Mouse (Mus musculus) naive thymus-derived CD4-positive, alpha-beta T cell, adult 2 months (primary cell): ENCODE results near the gene Haao.

Source experiments
- DNase-seq: peaks from one replicate; pipeline ENCODE4 v3.0.0-alpha.2; 2011; ENCODE audit warnings: low read depth

Gene Haao

GRCm38 (mm10) chr17:83834120-83834519 lies 13.6 kb downstream of the Haao start:
- no peak for DNase-seq

- DNase-seq, result no peak
Measured at GRCm38 (mm10) chr17:83830616-83831292, 17.0 kb downstream of the Haao start.

- DNase-seq, result no peak
Measured at GRCm38 (mm10) chr17:83829356-83829755, 18.4 kb downstream of the Haao start.

GRCm38 (mm10) chr17:83823835-83824234 lies 23.9 kb downstream of the Haao start:
- no peak for DNase-seq

GRCm38 (mm10) chr17:83821876-83822275 lies 25.9 kb downstream of the Haao start:
- DNase-seq, result no peak

GRCm38 (mm10) chr17:83820701-83821100 lies 27.1 kb downstream of the Haao start:
- DNase-seq, result no peak

GRCm38 (mm10) chr17:83819503-83819902 lies 28.3 kb downstream of the Haao start:
- DNase-seq, result no peak

- DNase-seq, result no peak
Measured at GRCm38 (mm10) chr17:83816996-83817395, 30.8 kb downstream of the Haao start.

GRCm38 (mm10) chr17:83813050-83813449 lies 34.7 kb downstream of the Haao start:
- no peak for DNase-seq

- no peak for DNase-seq
Measured at GRCm38 (mm10) chr17:83812200-83812944, 35.4 kb downstream of the Haao start.

- no peak for DNase-seq
Measured at GRCm38 (mm10) chr17:83810285-83810684, 37.5 kb downstream of the Haao start.

- DNase-seq, result no peak
Measured at GRCm38 (mm10) chr17:83809197-83809829, 38.5 kb downstream of the Haao start.

- DNase-seq, result no peak
Measured at GRCm38 (mm10) chr17:83808476-83809098, 39.2 kb downstream of the Haao start.

GRCm38 (mm10) chr17:83807778-83808398 lies 39.9 kb downstream of the Haao start:
- DNase-seq, result peak; percentile 87

- no peak for DNase-seq
Measured at GRCm38 (mm10) chr17:83807345-83807744, 40.4 kb downstream of the Haao start.

GRCm38 (mm10) chr17:83805078-83805477 lies 42.7 kb downstream of the Haao start:
- DNase-seq, result no peak

GRCm38 (mm10) chr17:83803987-83804386 lies 43.8 kb downstream of the Haao start:
- no peak for DNase-seq

- DNase-seq, result no peak
Measured at GRCm38 (mm10) chr17:83799506-83800050, 48.2 kb downstream of the Haao start.

GRCm38 (mm10) chr17:83795121-83795520 lies 52.6 kb downstream of the Haao start:
- no peak for DNase-seq

- no peak for DNase-seq
Measured at GRCm38 (mm10) chr17:83792388-83792787, 55.4 kb downstream of the Haao start.

GRCm38 (mm10) chr17:83790158-83790557 lies 57.6 kb downstream of the Haao start:
- DNase-seq, result no peak

- DNase-seq, result no peak
Measured at GRCm38 (mm10) chr17:83786418-83786817, 61.3 kb downstream of the Haao start.
